24 mouse cellular contexts compared by ENCODE assay signal in genomic region chr14:22602308-22602707, GRCm38 (mm10).
DNase-seq lines count a peak whose midpoint lies in the region; ATAC-seq and TF ChIP-seq lines count a peak whose summit lies in the region.
"Had no signal": no experiment of that assay in that cellular context is flagged by ENCODE, and none has a peak within 500 bp of the region (broad histone marks: within the 10 kb centered on the region; RNA-seq: fewer than 3 reads in every experiment).

No protein-coding gene starts in this region.

- ATAC-seq in lung, postnatal 0 days, result no peak
- ATAC-seq in granulocyte monocyte progenitor cell, adult 5-6 weeks (replicated peaks; ENCODE audit: poor library complexity, severe bottlenecking), result no peak
- ATAC-seq: activated CD4-positive, CD25-positive, alpha-beta regulatory T cell, adult 4 months; forebrain, embryonic 14.5 days; forebrain, embryonic 16.5 days; Patski had no signal

- H3K9ac ChIP-seq in lung, postnatal 0 days (replicated peaks; ENCODE audit: low read depth), result no peak overlapping the region
- H3K9ac ChIP-seq: embryonic facial prominence, embryonic 13.5 days; embryonic facial prominence, embryonic 15.5 days; forebrain, embryonic 12.5 days had no signal

- no peaks in the 10 kb centered on the region for H3K9me3 ChIP-seq in lung, postnatal 0 days (ENCODE audit: low read length)
- H3K9me3 ChIP-seq: embryonic facial prominence, embryonic 13.5 days; embryonic facial prominence, embryonic 15.5 days; forebrain, embryonic 10.5 days; forebrain, embryonic 12.5 days had no signal

- H3K27ac ChIP-seq in lung, postnatal 0 days (ENCODE audit: low read length), result no peak overlapping the region
- peak overlapping the region; percentile 41; the same call in 1 of the 2 replicates for H3K27ac ChIP-seq in embryonic fibroblast, embryonic 13.5 days (ENCODE audit: insufficient read depth, low read length)
- H3K27ac ChIP-seq: embryonic facial prominence, embryonic 13.5 days; embryonic facial prominence, embryonic 15.5 days; forebrain, embryonic 10.5 days; forebrain, embryonic 12.5 days had no signal

- peaks cover 3% of the 10 kb centered on the region; the same call in 1 of the 2 replicates for H3K4me1 ChIP-seq in lung, postnatal 0 days (ENCODE audit: insufficient read depth, low read depth, low read length)
- H3K4me1 ChIP-seq in embryonic fibroblast, embryonic 13.5 days (ENCODE audit: control insufficient read depth, insufficient read depth, low read length), result peaks cover 2% of the 10 kb centered on the region; the same call in 1 of the 2 replicates

- TF ChIP-seq POLR2A in embryonic fibroblast, embryonic 13.5 days (IDR thresholded peaks at IDR 0.05; ENCODE audit: low read depth, low read length), result no peak

- no peak overlapping the region for H3K4me2 ChIP-seq in lung, postnatal 0 days (replicated peaks; ENCODE audit: low read depth, low read length)
- H3K4me2 ChIP-seq: embryonic facial prominence, embryonic 13.5 days; embryonic facial prominence, embryonic 15.5 days; forebrain, embryonic 12.5 days had no signal

- peak; percentile 52 for DNase-seq in lung, postnatal 0 days (ENCODE audit: low spot score)
- no peak for DNase-seq in lung, adult 18-20 months
- peak; percentile 39 for DNase-seq in NIH3T3 (ENCODE audit: low read depth)
- DNase-seq in c-Kit-positive CD71-positive TER-119-positive erythroid progenitor cells, embryonic 14.5 days (ENCODE audit: low spot score), result no peak
- DNase-seq: adrenal gland, adult 8-10 months; adrenal gland, postnatal 14 days; adrenal gland, postnatal 36 days; cerebellum, adult 11 months; cerebellum, adult 18-20 months; cerebellum, adult 8-10 months; cerebellum, adult 9-11 months; cerebellum, postnatal 14 days; cerebellum, postnatal 36 days; embryo, embryonic 11 days had no signal

- no peak for TF ChIP-seq EP300 in lung, postnatal 0 days (IDR thresholded peaks at IDR 0.05)

- no peaks in the 10 kb centered on the region for H3K36me3 ChIP-seq in lung, postnatal 0 days (ENCODE audit: insufficient read depth, low read length)
- H3K36me3 ChIP-seq: embryonic facial prominence, embryonic 13.5 days; embryonic facial prominence, embryonic 15.5 days; forebrain, embryonic 10.5 days; forebrain, embryonic 12.5 days had no signal

- no peak overlapping the region for H3K4me3 ChIP-seq in lung, postnatal 0 days (ENCODE audit: low read depth, low read length)
- H3K4me3 ChIP-seq in embryonic fibroblast, embryonic 13.5 days (ENCODE audit: insufficient read depth, low read length), result no peak overlapping the region
- H3K4me3 ChIP-seq: embryonic facial prominence, embryonic 13.5 days; embryonic facial prominence, embryonic 15.5 days; forebrain, embryonic 10.5 days; forebrain, embryonic 12.5 days had no signal

- H3K27me3 ChIP-seq in lung, postnatal 0 days (replicated peaks; ENCODE audit: insufficient read depth, low read length), result no peaks in the 10 kb centered on the region
- H3K27me3 ChIP-seq: embryonic facial prominence, embryonic 13.5 days; embryonic facial prominence, embryonic 15.5 days; Patski had no signal

- WGBS in lung, postnatal 0 days, result 58% methylated on average over 2 of the region's 2 CpGs

- no peak for TF ChIP-seq CTCF in lung, postnatal 0 days (IDR thresholded peaks at IDR 0.05)
- no peak for TF ChIP-seq CTCF in embryonic fibroblast, embryonic 13.5 days (IDR thresholded peaks at IDR 0.05; ENCODE audit: borderline replicate concordance, insufficient read depth, low read length)

Comparison
In these comparisons a context has a peak if more than half of its experiments do, and no peak if none do; other contexts are left out.
1. DNase-seq: peak in lung, postnatal 0 days (single experiment) and NIH3T3 (single experiment); none in lung, adult 18-20 months (0 of 2) and c-Kit-positive CD71-positive TER-119-positive erythroid progenitor cells, embryonic 14.5 days (single experiment).